Mouse (Mus musculus) heart, postnatal 10 days (tissue): ENCODE results near the gene Nmi. TPM values are rescaled to one million over a fixed set of nuclear protein-coding genes. Genes with fewer than 3 reads are reported as not detected.
"Not testable (repeated sequence)": the region's sequence is repeated elsewhere in the genome, so short reads cannot be mapped to it uniquely, and the experiment has no call there.

Source experiments
- DNase-seq, 2 experiments: peaks; one replicate each; pipeline ENCODE4 v3.0.0; 2021
- intact Hi-C: fragments of 180-260 bp; cut with DNase I; formaldehyde crosslinking; loops from one replicate; pipeline ENCODE4 v1.15.1; 2025
- total RNA-seq, 2 experiments: library from RNA; stranded (reverse); gene quantifications; 2 replicates each; pipeline ENCODE4 v1.2.3; 2021

Gene Nmi
- total RNA-seq, result 1 to 10 TPM; 6.2 to 8.0 TPM

DNA sequence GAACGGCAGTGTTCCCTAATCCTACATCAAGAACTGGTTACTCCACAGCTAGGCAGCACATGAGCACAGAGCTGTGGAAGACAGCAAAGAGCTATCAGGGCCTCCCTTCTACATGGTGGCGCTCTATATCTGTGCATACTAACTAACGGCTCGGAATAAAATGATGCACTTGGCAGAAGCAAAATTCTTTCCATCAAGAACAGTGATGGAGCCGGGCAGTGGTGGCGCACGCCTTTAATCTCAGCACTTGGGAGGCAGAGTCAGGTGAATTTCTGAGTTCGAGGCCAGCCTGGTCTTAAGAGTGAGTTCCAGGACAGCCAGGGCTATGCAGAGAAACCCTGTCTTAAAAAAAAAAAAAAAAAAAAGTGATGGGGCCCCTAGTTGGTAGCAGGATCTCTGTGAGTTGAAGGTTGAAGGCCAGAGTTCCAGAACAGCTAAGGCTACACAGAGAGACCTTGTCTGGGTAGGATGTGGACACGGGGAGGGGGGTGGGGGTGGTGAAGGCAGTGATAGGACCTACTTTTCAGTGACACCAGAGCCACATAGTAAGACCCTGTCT lies at the start of gene Nmi:
TSS of gene Nmi (minus strand) at position 85 of the 559 bp plus-strand sequence.
- DNase-seq, result peak; percentile 35 to 39
- intact Hi-C loops, result loop anchor here (2.0 to 5.0 kb wide), 2 partner anchors 36 to 99 kb away; partner anchors contain the start of genes Rbm43 and Rif1

DNA sequence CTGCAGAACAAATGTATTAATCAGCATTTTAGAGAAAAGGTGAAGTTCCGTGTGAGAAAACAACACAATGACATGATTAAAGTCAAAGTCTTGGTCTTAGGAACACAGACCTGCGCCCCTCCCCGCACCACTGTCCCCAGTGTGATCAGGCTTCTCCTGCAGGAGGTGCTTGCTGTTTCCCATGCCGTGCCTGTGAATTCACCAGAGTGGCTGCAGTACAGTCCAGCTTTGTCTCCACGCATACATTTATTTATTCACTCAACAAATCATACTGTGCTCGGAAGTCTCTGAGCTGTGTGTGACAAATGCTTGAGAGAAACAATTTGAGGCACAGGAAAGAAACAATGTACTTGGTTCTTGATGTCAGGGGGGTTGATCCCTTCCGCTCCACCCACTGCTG lies 43.1 kb upstream of the Nmi start:
- DNase-seq, result no peak
- intact Hi-C loops, result no loop called here

DNA sequence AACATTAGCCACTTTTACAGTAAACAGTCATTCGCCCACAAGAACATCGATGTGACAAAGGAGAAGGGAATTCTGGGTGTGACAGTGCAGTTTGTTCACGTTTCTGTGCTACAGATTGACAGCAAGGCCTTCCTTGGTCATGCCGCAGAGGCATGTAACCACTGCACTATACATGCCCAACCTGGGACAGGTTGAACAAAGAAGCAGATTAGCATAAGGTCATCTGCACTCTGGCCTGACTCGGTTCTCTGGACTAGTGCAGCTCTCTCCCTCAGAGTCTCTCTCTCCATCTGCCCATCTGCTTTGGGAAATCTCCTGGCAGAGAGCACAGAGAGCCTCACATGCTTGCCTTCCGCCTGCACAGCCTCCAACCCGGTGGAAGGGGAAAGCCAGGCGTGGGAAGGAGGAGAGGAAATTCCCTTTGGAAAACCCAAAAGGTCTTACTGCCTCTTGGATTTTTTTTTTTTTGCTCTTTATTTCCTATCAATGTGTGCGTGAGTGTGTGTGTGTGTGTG lies 40.1 kb upstream of the Nmi start:
- peak in 1 of 2 experiments; percentile 16 for DNase-seq
- intact Hi-C loops, result no loop called here

- intact Hi-C loops, DNase-seq: not testable (repeated sequence)
Measured at GRCm38 (mm10) chr2:52011820-52012219, 38.5 kb upstream of the Nmi start.

DNA sequence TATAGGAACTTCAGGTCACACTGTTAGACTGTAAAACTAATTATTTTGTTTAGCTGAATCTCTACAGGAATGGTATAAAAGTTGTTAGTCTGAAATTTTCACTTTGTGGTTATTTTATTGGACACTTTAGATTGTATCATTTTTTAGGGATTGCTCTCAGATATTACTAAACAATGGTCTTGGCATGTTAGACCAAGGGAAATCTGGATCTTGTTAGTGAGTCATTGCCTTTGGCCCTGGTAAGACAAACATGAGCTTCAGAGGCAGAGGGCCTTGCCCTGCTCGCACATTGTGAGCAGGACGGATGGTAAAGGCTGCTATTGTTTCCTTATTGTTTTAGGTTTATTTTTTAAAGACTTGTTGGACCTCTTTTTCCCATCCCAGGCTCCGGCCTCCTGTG lies 33.1 kb upstream of the Nmi start:
- DNase-seq, result peak in 1 of 2 experiments; percentile 4
- intact Hi-C loops, result no loop called here

GRCm38 (mm10) chr2:52002299-52002698 lies 29.0 kb upstream of the Nmi start:
- intact Hi-C loops, result not testable (repeated sequence)

DNA sequence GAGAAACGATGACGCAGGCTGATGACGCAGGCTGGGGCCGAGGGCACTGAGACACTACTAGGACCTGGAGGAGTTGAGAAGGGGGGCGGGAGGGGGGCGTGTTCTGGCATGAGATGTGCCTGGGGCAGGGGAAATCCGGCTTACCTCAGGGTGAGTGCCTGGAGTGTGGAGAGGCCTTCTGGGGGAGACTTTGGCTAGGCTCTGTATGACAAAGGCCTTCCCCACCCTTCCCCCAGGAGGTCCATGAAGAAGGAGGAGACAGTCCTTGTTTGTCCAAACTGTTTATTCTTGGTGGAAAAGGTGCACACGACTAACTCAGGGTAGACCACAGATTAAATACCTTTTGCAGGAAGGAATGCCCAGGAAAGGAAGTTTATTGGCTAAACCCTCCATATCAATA lies 28.2 kb upstream of the Nmi start:
- intact Hi-C loops, result no loop called here
- DNase-seq, result no peak

More at GRCm38 (mm10) chr2:52002299-52002698, 29.0 kb upstream of the Nmi start:
- not testable (repeated sequence) for DNase-seq

GRCm38 (mm10) chr2:51999996-52000395 lies 26.7 kb upstream of the Nmi start:
- intact Hi-C loops, result no loop called here
- no peak for DNase-seq

- intact Hi-C loops, result no loop called here
- no peak for DNase-seq
Measured at GRCm38 (mm10) chr2:51991447-51991846, 18.2 kb upstream of the Nmi start.

DNA sequence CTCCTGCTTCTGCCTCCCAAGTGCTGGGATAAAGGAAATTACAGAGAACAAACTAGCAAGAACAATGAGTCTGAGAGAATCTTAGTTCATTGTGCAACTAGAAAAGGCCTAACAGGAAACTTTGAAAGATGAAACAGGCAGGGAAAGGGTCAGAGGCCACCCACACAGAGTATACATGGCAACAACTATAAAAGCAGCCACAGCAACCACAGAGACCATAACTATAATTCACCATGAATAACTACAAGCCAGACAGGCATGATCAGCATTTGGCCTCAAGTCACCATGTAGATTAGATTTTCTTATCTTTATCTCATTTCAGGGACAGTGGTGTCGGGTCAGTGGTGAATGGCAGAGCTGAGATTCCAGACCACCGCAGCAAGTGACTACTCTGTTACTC lies 16.3 kb upstream of the Nmi start:
- intact Hi-C loops, result no loop called here
- DNase-seq, result no peak

- intact Hi-C loops, result no loop called here
- no peak for DNase-seq
Measured at GRCm38 (mm10) chr2:51986695-51987094, 13.4 kb upstream of the Nmi start.

- DNase-seq, result no peak
- intact Hi-C loops, result no loop called here
Measured at GRCm38 (mm10) chr2:51986157-51986556, 12.9 kb upstream of the Nmi start.

DNA sequence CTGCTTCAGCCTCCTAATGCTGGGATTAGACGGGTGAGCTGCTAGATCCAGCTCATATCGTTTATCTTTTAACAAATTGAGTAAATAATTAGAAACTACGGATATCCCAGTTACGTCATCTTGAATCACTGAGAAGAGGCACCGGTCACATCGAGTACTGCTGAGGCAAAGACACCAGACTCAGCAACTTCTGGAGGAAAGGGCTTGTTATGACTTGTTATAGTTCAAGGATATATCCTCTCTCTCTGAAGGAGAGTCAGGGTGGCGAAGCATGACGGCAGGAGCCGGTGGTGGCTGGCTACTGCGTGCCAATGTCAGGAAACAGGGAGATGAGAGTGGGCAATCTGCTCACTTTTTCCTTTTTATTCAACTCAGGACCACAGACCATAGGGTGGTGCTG lies 11.9 kb upstream of the Nmi start:
- no peak for DNase-seq
- intact Hi-C loops, result no loop called here

GRCm38 (mm10) chr2:51982288-51982687 lies 9.0 kb upstream of the Nmi start:
- no peak for DNase-seq
- intact Hi-C loops, result no loop called here

DNA sequence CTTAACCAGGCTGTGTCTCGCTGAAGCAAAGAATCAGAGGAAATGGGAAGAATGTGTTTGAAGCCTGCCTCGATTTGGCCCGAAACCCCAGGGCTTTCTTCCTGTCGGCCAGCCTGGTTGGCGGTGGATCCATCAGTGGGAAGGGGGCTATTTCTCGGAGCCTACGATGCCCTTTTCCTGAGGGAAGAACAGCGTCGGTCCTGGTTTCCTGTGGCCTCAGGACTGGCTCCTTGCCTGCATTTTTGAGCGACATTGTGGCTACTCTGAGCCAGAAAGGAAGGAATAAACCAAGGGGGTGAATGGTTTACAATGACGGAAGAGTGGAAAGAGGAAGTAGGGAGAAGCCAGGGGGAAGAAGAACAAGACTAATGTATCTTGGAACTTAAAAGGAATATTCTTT lies 8.3 kb upstream of the Nmi start:
- intact Hi-C loops, result no loop called here
- DNase-seq, result peak; percentile 38 to 50

- intact Hi-C loops, result loop anchor here (2.0 to 5.0 kb wide), 2 partner anchors 36 to 100 kb away; partner anchors contain the start of genes Rbm43 and Rif1
- DNase-seq, result peak; percentile 62 to 69
Measured at GRCm38 (mm10) chr2:51972641-51973409, 469 bp downstream of the Nmi start.

GRCm38 (mm10) chr2:51972142-51972541 lies 1.2 kb downstream of the Nmi start:
- intact Hi-C loops, result loop anchor here (2.0 to 5.0 kb wide), 2 partner anchors 35 to 101 kb away; partner anchors contain the start of genes Rbm43 and Rif1

GRCm38 (mm10) chr2:51970897-51971296 lies 2.4 kb downstream of the Nmi start:
- no peak for DNase-seq

More at GRCm38 (mm10) chr2:51972142-51972541, 1.2 kb downstream of the Nmi start:
- DNase-seq, result peak; percentile 26 to 52

GRCm38 (mm10) chr2:51967288-51967687 lies 6.0 kb downstream of the Nmi start:
- intact Hi-C loops, result no loop called here

More at GRCm38 (mm10) chr2:51970897-51971296, 2.4 kb downstream of the Nmi start:
- intact Hi-C loops, result loop anchor here (5.0 kb wide), 1 partner anchor 34 kb away; the partner anchor contains the start of gene Rbm43

GRCm38 (mm10) chr2:51953648-51954204 lies 19.6 kb downstream of the Nmi start:
- intact Hi-C loops, result no loop called here
- no peak for DNase-seq

More at GRCm38 (mm10) chr2:51967288-51967687, 6.0 kb downstream of the Nmi start:
- DNase-seq, result no peak

DNA sequence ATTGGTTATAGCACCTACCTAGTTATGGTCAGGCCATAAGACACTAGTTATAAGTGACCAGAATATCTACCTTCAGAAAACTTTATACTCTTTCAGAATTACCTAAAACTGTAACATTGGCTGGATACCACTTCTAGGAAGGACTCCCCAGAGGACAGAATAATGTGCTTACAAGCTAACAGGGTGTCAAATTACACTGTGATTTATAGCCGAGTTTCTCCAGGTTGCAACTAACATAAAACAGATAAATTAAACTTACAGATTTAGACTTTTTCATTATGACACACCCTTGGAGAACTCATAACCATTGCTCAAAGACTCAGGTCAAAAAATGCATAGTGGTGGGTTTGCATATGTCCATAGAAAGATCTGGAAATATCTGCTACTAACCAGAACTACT lies 22.4 kb downstream of the Nmi start:
- intact Hi-C loops, result no loop called here
- DNase-seq, result no peak
